Mouse (Mus musculus): ENCODE measurements around the gene Hddc3. TPM values are rescaled to one million over a fixed set of nuclear protein-coding genes. Genes with fewer than 3 reads are reported as not detected.

Gene Hddc3
- total and polyA plus RNA-seq, 3 experiments, result 47.1 to 58.1 TPM; not detected in 1

GRCm38 (mm10) chr7:80373850-80374249, 30.9 kb downstream of the Hddc3 start:
- Histone ChIP-seq H3K27ac (ENCODE audit: control insufficient read depth, low read depth, low read length) (peak overlapping the region; percentile 92), H3K9me3 (replicated peaks; ENCODE audit: insufficient read depth, low read length) (no peaks in the 10 kb centered on the region), H3K27me3 (ENCODE audit: control insufficient read depth in 1 of 2, insufficient read depth in 2 of 2, low read length in 2 of 2) (no peaks in the 10 kb centered on the region), H3K4me1 (ENCODE audit: control insufficient read depth in 1 of 2, insufficient read depth in 2 of 2, low read length in 2 of 2) (peaks cover 8 to 52% of the 10 kb centered on the region in 2 experiments), H3K36me3 (ENCODE audit: control insufficient read depth in 1 of 2, insufficient read depth in 2 of 2, low read length in 2 of 2) (peaks cover 0 to 34% of the 10 kb centered on the region in 2 experiments; a peak in 2 of 4 replicates), H3K4me3 (ENCODE audit: control insufficient read depth in 1 of 2, insufficient read depth in 1 of 2, low read depth in 2 of 2, low read length in 2 of 2) (peak overlapping the region; percentile 29 to 43), H3K79me2 (ENCODE audit: control insufficient read depth, insufficient read depth, low read length, poor library complexity) (peaks cover 3% of the 10 kb centered on the region; the same call in 1 of the 2 replicates), H3K9ac (ENCODE audit: control insufficient read depth, low read depth, low read length, poor library complexity, severe bottlenecking) (peak overlapping the region; percentile 63)
- DNase-seq (ENCODE audit: low read depth, low spot score), result peak; percentile 93
- TF ChIP-seq RCOR1 (IDR thresholded peaks at IDR 0.05; ENCODE audit: low read depth, low read length) (no peak), ZMIZ1 (IDR thresholded peaks at IDR 0.05; ENCODE audit: low read depth, low read length) (no peak), NELFE (IDR thresholded peaks at IDR 0.05; ENCODE audit: low read depth, low read length) (peak; percentile 41; the same call in 1 of the 2 replicates), SIN3A (IDR thresholded peaks at IDR 0.05; ENCODE audit: low read length) (no peak; the same call in 1 of the 2 replicates), ELF1 (IDR thresholded peaks at IDR 0.05; ENCODE audit: low read depth, low read length) (no peak), CHD2 (IDR thresholded peaks at IDR 0.05; ENCODE audit: low read length) (no peak), MAX (IDR thresholded peaks at IDR 0.05; ENCODE audit: low read length) (peak; percentile 71; the same call in 1 of the 2 replicates), MAFK (IDR thresholded peaks at IDR 0.05; ENCODE audit: borderline replicate concordance, low read depth, low read length) (no peak), POLR2AphosphoS5 (IDR thresholded peaks at IDR 0.05; ENCODE audit: borderline replicate concordance, low read depth, low read length) (no peak), ZC3H11A (IDR thresholded peaks at IDR 0.05; ENCODE audit: low read depth, low read length) (no peak), EP300 (IDR thresholded peaks at IDR 0.05; ENCODE audit: low read depth in 1 of 2, low read length in 2 of 2) (peak in 1 of 2 experiments; percentile 68; a peak in 2 of 4 replicates), CHD1 (IDR thresholded peaks at IDR 0.05; ENCODE audit: low read depth, low read length) (peak; percentile 3; the same call in 1 of the 2 replicates), TCF12 (IDR thresholded peaks at IDR 0.05; ENCODE audit: low read depth, low read length) (peak; percentile 53; the same call in 1 of the 2 replicates), TBP (IDR thresholded peaks at IDR 0.05; ENCODE audit: low read depth, low read length) (no peak; the same call in 1 of the 2 replicates), MYB (IDR thresholded peaks at IDR 0.05; ENCODE audit: low read depth, low read length) (0 out of 2 replicates have a peak, but pooled peaks have one; percentile 30), MEF2A (IDR thresholded peaks at IDR 0.05; ENCODE audit: extremely low read depth, insufficient replicate concordance, low read depth, low read length, poor library complexity, severe bottlenecking) (no peak), ZKSCAN1 (IDR thresholded peaks at IDR 0.05; ENCODE audit: low read depth, low read length) (no peak), UBTF (IDR thresholded peaks at IDR 0.05; ENCODE audit: borderline replicate concordance, insufficient read depth, low read depth, low read length) (no peak), POLR2A (IDR thresholded peaks at IDR 0.05; ENCODE audit: control insufficient read depth in 1 of 2, insufficient read depth in 1 of 2, low read depth in 1 of 2, low read length in 2 of 2, poor library complexity in 1 of 2) (peak in 1 of 2 experiments; percentile 35; a peak in 1 of 4 replicates), SMC3 (IDR thresholded peaks at IDR 0.05; ENCODE audit: low read depth, low read length) (no peak), MAZ (IDR thresholded peaks at IDR 0.05; ENCODE audit: low read depth, low read length) (no peak; the same call in 1 of the 2 replicates), TAL1 (IDR thresholded peaks at IDR 0.05; ENCODE audit: low read length) (peak; percentile 73), MYC (IDR thresholded peaks at IDR 0.05; ENCODE audit: low read depth, low read length) (peak; percentile 60; the same call in 1 of the 2 replicates), MXI1 (IDR thresholded peaks at IDR 0.05; ENCODE audit: low read depth, low read length) (peak; percentile 75; the same call in 1 of the 2 replicates), KAT2A (conservative IDR thresholded peaks at IDR 0.05; ENCODE audit: low read depth, low read length) (no peak), HCFC1 (IDR thresholded peaks at IDR 0.05; ENCODE audit: low read depth, low read length) (no peak), USF2 (IDR thresholded peaks at IDR 0.05; ENCODE audit: borderline replicate concordance in 1 of 2, insufficient read depth in 1 of 2, low read depth in 1 of 2, low read length in 2 of 2) (no peak), GABPA (IDR thresholded peaks at IDR 0.05; ENCODE audit: low read depth, low read length) (no peak), NRF1 (IDR thresholded peaks at IDR 0.05; ENCODE audit: insufficient read depth, low read depth, low read length, poor library complexity, severe bottlenecking) (no peak), POLR2AphosphoS2 (IDR thresholded peaks at IDR 0.05; ENCODE audit: low read length) (no peak), RAD21 (IDR thresholded peaks at IDR 0.05; ENCODE audit: low read depth, low read length) (no peak), USF1 (IDR thresholded peaks at IDR 0.05; ENCODE audit: low read depth, low read length) (no peak), E2F4 (IDR thresholded peaks at IDR 0.05; ENCODE audit: borderline replicate concordance, low read depth, low read length) (no peak), BHLHE40 (IDR thresholded peaks at IDR 0.05; ENCODE audit: borderline replicate concordance, low read depth, low read length) (no peak), JUND (IDR thresholded peaks at IDR 0.05; ENCODE audit: low read depth, low read length) (no peak), ZNF384 (IDR thresholded peaks at IDR 0.05; ENCODE audit: low read depth, low read length) (no peak), CTCF (IDR thresholded peaks at IDR 0.05 in 2 of 3, conservative IDR thresholded peaks at IDR 0.05 in 1 of 3; ENCODE audit: control insufficient read depth in 1 of 3, insufficient read depth in 1 of 3, low read depth in 2 of 3, low read length in 3 of 3, poor library complexity in 1 of 3, severe bottlenecking in 1 of 3) (no peak)
